Mouse (Mus musculus): ENCODE results near the gene Dnah14. TPM values are rescaled to one million over a fixed set of nuclear protein-coding genes. Genes with fewer than 3 reads are reported as not detected.

The Dnah14 gene
- polyA plus RNA-seq, 1 experiment from 2014 or later = 1.8 TPM

GRCm38 (mm10) chr1:181799911-181800310 is 223.6 kb downstream of the Dnah14 start:
- Histone ChIP-seq H3K4me1 (ENCODE audit: control insufficient read depth, insufficient read depth, low read length) (no peaks in the 10 kb centered on the region), H3K4me3 (ENCODE audit: low read length) (no peak overlapping the region), H3K4me2 (replicated peaks; ENCODE audit: low read depth, low read length) (no peak overlapping the region), H3K27me3 (ENCODE audit: control insufficient read depth, insufficient read depth, low read length) (no peaks in the 10 kb centered on the region), H3K9me3 (ENCODE audit: control insufficient read depth, low read length) (no peaks in the 10 kb centered on the region), H3K27ac (ENCODE audit: low read depth, low read length) (no peak overlapping the region), H3K9ac (ENCODE audit: low read depth, low read length) (no peak overlapping the region), H3K36me3 (ENCODE audit: control insufficient read depth, insufficient read depth, low read length) (no peaks in the 10 kb centered on the region)
- 88% methylated on average over 3 of the region's 3 CpGs for WGBS
- ATAC-seq (ENCODE audit: low FRiP score, low TSS enrichment) = no peak

GRCm38 (mm10) chr1:181800667-181801066 is 224.3 kb downstream of the Dnah14 start:
- Histone ChIP-seq H3K27ac (ENCODE audit: low read depth, low read length) (no peak overlapping the region), H3K36me3 (ENCODE audit: control insufficient read depth, insufficient read depth, low read length) (no peaks in the 10 kb centered on the region), H3K9me3 (ENCODE audit: control insufficient read depth, low read length) (no peaks in the 10 kb centered on the region), H3K9ac (ENCODE audit: low read depth, low read length) (no peak overlapping the region), H3K4me2 (replicated peaks; ENCODE audit: low read depth, low read length) (no peak overlapping the region), H3K4me1 (ENCODE audit: control insufficient read depth, insufficient read depth, low read length) (no peaks in the 10 kb centered on the region), H3K27me3 (ENCODE audit: control insufficient read depth, insufficient read depth, low read length) (no peaks in the 10 kb centered on the region), H3K4me3 (ENCODE audit: low read length) (no peak overlapping the region)
- WGBS = 87% methylated on average over 4 of the region's 4 CpGs
- no peak for ATAC-seq (ENCODE audit: low FRiP score, low TSS enrichment)

DNA sequence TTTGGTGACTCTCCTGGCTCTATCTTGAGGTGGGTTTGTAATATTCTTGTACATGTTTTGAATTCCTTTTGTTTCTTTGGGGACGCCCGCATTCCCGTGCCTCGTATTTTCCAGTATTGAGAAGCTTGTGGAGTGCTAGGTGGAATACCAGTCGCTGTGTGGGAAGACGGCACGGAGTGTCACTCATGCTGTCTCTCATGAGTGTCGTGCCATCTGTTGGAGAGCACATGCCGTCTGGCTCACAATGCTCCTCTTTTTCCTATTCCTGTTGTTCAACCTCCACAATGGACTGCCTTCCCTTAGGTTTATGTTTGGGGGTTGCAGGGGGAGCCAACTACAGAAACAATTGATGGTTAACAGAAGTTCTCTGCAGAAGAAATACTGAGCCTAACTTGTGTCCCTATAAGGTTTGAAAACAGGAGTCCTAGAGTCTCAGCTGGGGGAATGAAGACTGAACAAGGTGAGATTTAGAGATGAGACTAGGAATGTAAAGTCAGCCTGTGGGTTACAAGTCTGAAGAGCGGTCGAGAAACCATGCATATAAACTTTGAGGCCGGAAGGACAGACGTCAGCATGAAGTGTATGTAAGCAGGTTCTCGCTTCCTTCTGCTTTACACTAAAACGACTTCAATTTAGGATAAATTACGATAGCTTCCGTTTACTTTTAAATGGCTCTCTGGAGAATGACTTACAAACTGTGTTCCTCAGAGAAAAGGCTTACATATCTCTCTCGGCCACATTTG is 235.3 kb downstream of the Dnah14 start:
- H3K4me1 ChIP-seq (ENCODE audit: control insufficient read depth, insufficient read depth, low read length) = no peaks in the 10 kb centered on the region
- no peaks in the 10 kb centered on the region for H3K27me3 ChIP-seq (ENCODE audit: control insufficient read depth, insufficient read depth, low read length)
- 85% methylated on average over 18 of the region's 18 CpGs for WGBS
- peaks cover 25% of the 10 kb centered on the region for H3K36me3 ChIP-seq (ENCODE audit: control insufficient read depth, insufficient read depth, low read length)
- no peak for ATAC-seq (ENCODE audit: low FRiP score, low TSS enrichment)
- no peak overlapping the region for H3K27ac ChIP-seq (ENCODE audit: low read depth, low read length)
- no peak overlapping the region for H3K4me3 ChIP-seq (ENCODE audit: low read length)
- no peaks in the 10 kb centered on the region for H3K9me3 ChIP-seq (ENCODE audit: control insufficient read depth, low read length)
- H3K4me2 ChIP-seq (replicated peaks; ENCODE audit: low read depth, low read length) = no peak overlapping the region
- H3K9ac ChIP-seq (ENCODE audit: low read depth, low read length) = no peak overlapping the region

GRCm38 (mm10) chr1:181826716-181827115 is 250.4 kb downstream of the Dnah14 start:
- Histone ChIP-seq H3K4me3 (ENCODE audit: low read length) (no peak overlapping the region), H3K4me2 (replicated peaks; ENCODE audit: low read depth, low read length) (no peak overlapping the region), H3K27ac (ENCODE audit: low read depth, low read length) (no peak overlapping the region), H3K4me1 (ENCODE audit: control insufficient read depth, insufficient read depth, low read length) (no peaks in the 10 kb centered on the region), H3K9ac (ENCODE audit: low read depth, low read length) (no peak overlapping the region), H3K9me3 (ENCODE audit: control insufficient read depth, low read length) (no peaks in the 10 kb centered on the region), H3K27me3 (ENCODE audit: control insufficient read depth, insufficient read depth, low read length) (no peaks in the 10 kb centered on the region), H3K36me3 (ENCODE audit: control insufficient read depth, insufficient read depth, low read length) (peaks cover 85% of the 10 kb centered on the region)
- ATAC-seq (ENCODE audit: low FRiP score, low TSS enrichment) = no peak
- 96% methylated on average over 7 of the region's 7 CpGs for WGBS

DNA sequence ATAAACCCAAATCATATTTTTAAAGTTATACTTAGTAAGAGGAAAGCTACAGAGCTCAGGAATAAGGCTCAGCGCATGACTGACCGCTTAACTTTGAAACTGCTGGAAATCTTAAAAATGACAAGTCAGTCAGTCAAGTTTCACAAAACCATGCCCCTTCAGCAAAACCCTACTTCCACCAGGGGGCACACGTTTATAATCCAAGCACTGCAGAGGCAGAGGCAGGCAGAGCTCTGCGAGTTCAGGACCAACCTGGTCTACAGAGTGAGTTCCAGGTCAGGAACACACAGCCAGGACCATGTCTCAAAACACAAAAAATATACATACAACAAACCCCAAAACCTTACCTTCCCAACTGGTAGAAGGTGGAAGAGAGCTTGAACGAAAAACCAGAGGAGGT is 252.0 kb downstream of the Dnah14 start:
- WGBS = 91% methylated on average over 5 of the region's 5 CpGs
- Histone ChIP-seq H3K4me2 (replicated peaks; ENCODE audit: low read depth, low read length) (no peak overlapping the region), H3K9ac (ENCODE audit: low read depth, low read length) (no peak overlapping the region), H3K27me3 (ENCODE audit: control insufficient read depth, insufficient read depth, low read length) (no peaks in the 10 kb centered on the region), H3K27ac (ENCODE audit: low read depth, low read length) (no peak overlapping the region), H3K4me3 (ENCODE audit: low read length) (no peak overlapping the region), H3K9me3 (ENCODE audit: control insufficient read depth, low read length) (no peaks in the 10 kb centered on the region), H3K36me3 (ENCODE audit: control insufficient read depth, insufficient read depth, low read length) (peaks cover 85% of the 10 kb centered on the region), H3K4me1 (ENCODE audit: control insufficient read depth, insufficient read depth, low read length) (no peaks in the 10 kb centered on the region)
- ATAC-seq (ENCODE audit: low FRiP score, low TSS enrichment) = no peak

GRCm38 (mm10) chr1:181832720-181833119 is 256.4 kb downstream of the Dnah14 start:
- no peaks in the 10 kb centered on the region for H3K4me1 ChIP-seq (ENCODE audit: control insufficient read depth, insufficient read depth, low read length)
- H3K36me3 ChIP-seq (ENCODE audit: control insufficient read depth, insufficient read depth, low read length) = peaks cover 81% of the 10 kb centered on the region
- no peaks in the 10 kb centered on the region for H3K9me3 ChIP-seq (ENCODE audit: control insufficient read depth, low read length)
- H3K9ac ChIP-seq (ENCODE audit: low read depth, low read length) = no peak overlapping the region
- 94% methylated on average over 5 of the region's 5 CpGs for WGBS
- no peak overlapping the region for H3K27ac ChIP-seq (ENCODE audit: low read depth, low read length)
- no peaks in the 10 kb centered on the region for H3K27me3 ChIP-seq (ENCODE audit: control insufficient read depth, insufficient read depth, low read length)
- H3K4me3 ChIP-seq (ENCODE audit: low read length) = no peak overlapping the region
- ATAC-seq (ENCODE audit: low FRiP score, low TSS enrichment) = no peak
- H3K4me2 ChIP-seq (replicated peaks; ENCODE audit: low read depth, low read length) = no peak overlapping the region

- 88% methylated on average over 6 of the region's 6 CpGs for WGBS
Measured at GRCm38 (mm10) chr1:181833143-181833542, 256.8 kb downstream of the Dnah14 start.

DNA sequence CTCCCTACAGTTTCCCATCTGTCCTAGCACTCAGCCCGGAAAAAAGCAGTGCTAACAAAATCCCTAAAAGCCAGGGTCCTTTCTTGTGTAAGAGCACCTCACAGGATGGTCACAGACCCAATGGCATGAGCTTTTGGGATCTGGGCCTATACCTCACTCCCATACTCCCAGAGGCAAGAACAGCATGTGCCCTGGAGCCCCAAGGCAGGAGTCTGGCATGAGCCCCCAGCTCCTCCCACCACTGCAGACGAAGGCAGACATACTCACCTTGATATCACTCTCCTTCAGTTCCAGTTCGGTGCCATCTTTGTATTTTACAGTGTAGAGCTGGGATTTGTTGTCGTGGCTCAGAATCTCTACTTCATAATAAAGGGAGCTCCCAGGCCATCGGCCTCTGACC is 261.8 kb downstream of the Dnah14 start:
- Histone ChIP-seq H3K36me3 (ENCODE audit: control insufficient read depth, insufficient read depth, low read length) (peaks cover 35% of the 10 kb centered on the region), H3K9ac (ENCODE audit: low read depth, low read length) (no peak overlapping the region), H3K27me3 (ENCODE audit: control insufficient read depth, insufficient read depth, low read length) (no peaks in the 10 kb centered on the region), H3K4me1 (ENCODE audit: control insufficient read depth, insufficient read depth, low read length) (peaks cover 18% of the 10 kb centered on the region), H3K27ac (ENCODE audit: low read depth, low read length) (no peak overlapping the region), H3K9me3 (ENCODE audit: control insufficient read depth, low read length) (no peaks in the 10 kb centered on the region), H3K4me2 (replicated peaks; ENCODE audit: low read depth, low read length) (no peak overlapping the region), H3K4me3 (ENCODE audit: low read length) (no peak overlapping the region)
- no peak for ATAC-seq (ENCODE audit: low FRiP score, low TSS enrichment)
- 86% methylated on average over 5 of the region's 5 CpGs for WGBS

More at GRCm38 (mm10) chr1:181833143-181833542, 256.8 kb downstream of the Dnah14 start:
- ATAC-seq (ENCODE audit: low FRiP score, low TSS enrichment) = no peak
- no peak overlapping the region for H3K9ac ChIP-seq (ENCODE audit: low read depth, low read length)
- H3K4me1 ChIP-seq (ENCODE audit: control insufficient read depth, insufficient read depth, low read length) = no peaks in the 10 kb centered on the region
- H3K27ac ChIP-seq (ENCODE audit: low read depth, low read length) = no peak overlapping the region
- H3K4me3 ChIP-seq (ENCODE audit: low read length) = no peak overlapping the region
- peaks cover 77% of the 10 kb centered on the region for H3K36me3 ChIP-seq (ENCODE audit: control insufficient read depth, insufficient read depth, low read length)
- H3K4me2 ChIP-seq (replicated peaks; ENCODE audit: low read depth, low read length) = no peak overlapping the region
- no peaks in the 10 kb centered on the region for H3K9me3 ChIP-seq (ENCODE audit: control insufficient read depth, low read length)
- no peaks in the 10 kb centered on the region for H3K27me3 ChIP-seq (ENCODE audit: control insufficient read depth, insufficient read depth, low read length)

GRCm38 (mm10) chr1:181839746-181840366 is 263.5 kb downstream of the Dnah14 start:
- no peak overlapping the region for H3K27ac ChIP-seq (ENCODE audit: low read depth, low read length)
- H3K4me3 ChIP-seq (ENCODE audit: low read length) = peak overlapping the region; percentile 90; the same call in 1 of the 2 replicates
- peaks cover 18% of the 10 kb centered on the region for H3K4me1 ChIP-seq (ENCODE audit: control insufficient read depth, insufficient read depth, low read length)
- H3K9me3 ChIP-seq (ENCODE audit: control insufficient read depth, low read length) = no peaks in the 10 kb centered on the region
- peak overlapping the region; percentile 89 for H3K4me2 ChIP-seq (replicated peaks; ENCODE audit: low read depth, low read length)
- H3K27me3 ChIP-seq (ENCODE audit: control insufficient read depth, insufficient read depth, low read length) = no peaks in the 10 kb centered on the region
- peak overlapping the region; percentile 29; the same call in 1 of the 2 replicates for H3K9ac ChIP-seq (ENCODE audit: low read depth, low read length)
- WGBS = 35% methylated on average over 6 of the region's 6 CpGs
- H3K36me3 ChIP-seq (ENCODE audit: control insufficient read depth, insufficient read depth, low read length) = peaks cover 20% of the 10 kb centered on the region
- no peak for ATAC-seq (ENCODE audit: low FRiP score, low TSS enrichment)

Data from kidney, embryonic 14.5 days (tissue).